Mouse (Mus musculus) kidney, adult 2 months (tissue): ENCODE data around the gene Col27a1. TPM values are rescaled to one million over a fixed set of nuclear protein-coding genes. Genes with fewer than 3 reads are reported as not detected.

Experiments used
- DNase-seq: peaks from one replicate; pipeline ENCODE4 v3.0.0; 2021
- H3K27ac ChIP-seq: fragments of 200-500 bp; 2 replicates; pipeline ENCODE4 v1.5.1; 2012; ENCODE audit warnings: low read depth, low read length, control low read depth, inconsistent platforms; ENCODE audit not compliant: insufficient read depth
- H3K27me3 ChIP-seq: fragments of 200-500 bp; replicated peaks from 2 replicates; pipeline ENCODE4 v1.6.1; 2012; ENCODE audit warnings: mild to moderate bottlenecking, moderate library complexity, low read length, inconsistent platforms; ENCODE audit not compliant: control insufficient read depth, insufficient read depth
- H3K36me3 ChIP-seq: fragments of 200-500 bp; 2 replicates; pipeline ENCODE4 v1.6.1; 2012; ENCODE audit warnings: mild to moderate bottlenecking, moderate library complexity, low read length, inconsistent platforms; ENCODE audit not compliant: control insufficient read depth, insufficient read depth
- H3K4me1 ChIP-seq: fragments of 200-500 bp; 2 replicates; pipeline ENCODE4 v1.6.1; 2011; ENCODE audit warnings: low read length; ENCODE audit not compliant: control insufficient read depth, insufficient read depth
- H3K4me3 ChIP-seq: fragments of 200-500 bp; 2 replicates; pipeline ENCODE4 v1.5.1; 2011; ENCODE audit warnings: mild to moderate bottlenecking, low read depth, low read length, control low read depth; ENCODE audit not compliant: insufficient read depth
- CTCF ChIP-seq: fragments of 200-500 bp; conservative IDR thresholded peaks from 2 replicates; pipeline ENCODE4 v1.5.1; 2011; ENCODE audit warnings: low read depth, mild to moderate bottlenecking, control low read depth, low read length, moderate library complexity, mixed read lengths; ENCODE audit not compliant: insufficient read depth, insufficient read length
- POLR2A ChIP-seq: fragments of 200-500 bp; IDR thresholded peaks from one replicate; pipeline ENCODE4 v1.6.1; 2011; ENCODE audit warnings: low read depth, low read length, control low read depth
- WGBS: fragments of 180-500 bp; shearing (Covaris S2); methylation state at CpG from one replicate; pipeline ENCODE4 v1.1.7; 2018; 5-methylcytosine and 5-hydroxymethylcytosine counted together
- polyA plus RNA-seq: library from polyadenylated mRNA; depleted of rRNA; stranded (reverse); fragments of >200 nt; gene quantifications from 2 replicates; pipeline ENCODE4 v1.2.3, GENCODE M21; 2012

Gene Col27a1
- polyA plus RNA-seq, 1 experiment: 23.1 TPM

DNA sequence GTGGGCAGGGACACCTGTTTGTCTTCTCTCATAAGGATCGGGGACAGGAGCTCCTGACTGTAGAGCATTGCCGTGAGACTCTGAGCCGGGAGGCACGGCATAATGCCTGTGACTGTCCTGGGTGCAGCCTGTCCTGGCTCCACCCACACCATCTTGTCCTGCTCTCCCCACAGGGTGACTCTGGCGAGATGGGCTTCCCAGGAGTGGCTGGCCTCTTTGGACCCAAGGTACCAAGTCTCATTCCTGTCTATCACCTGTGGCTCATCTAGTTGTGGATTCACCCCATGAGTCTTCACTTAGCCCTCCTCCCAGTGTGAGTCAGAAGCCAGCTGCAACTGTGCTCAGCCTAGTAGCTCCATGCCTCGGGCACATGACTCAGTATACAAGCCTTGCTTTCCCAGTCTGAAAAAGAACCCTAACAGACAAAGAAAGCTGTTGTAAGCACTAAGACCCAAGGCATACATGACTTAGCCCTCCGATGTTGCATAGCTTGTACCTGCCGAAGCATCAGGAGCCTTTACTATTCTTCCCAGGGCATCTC lies 109.5 kb downstream of the Col27a1 start:
- no peaks in the 10 kb centered on the region for H3K36me3 ChIP-seq
- H3K27ac ChIP-seq: no peak overlapping the region
- 82% methylated on average over 8 of the region's 8 CpGs for WGBS
- H3K4me1 ChIP-seq: no peaks in the 10 kb centered on the region
- no peaks in the 10 kb centered on the region for H3K27me3 ChIP-seq
- TF ChIP-seq CTCF: no peak
- no peak for TF ChIP-seq POLR2A
- no peak overlapping the region for H3K4me3 ChIP-seq
- DNase-seq: no peak

DNA sequence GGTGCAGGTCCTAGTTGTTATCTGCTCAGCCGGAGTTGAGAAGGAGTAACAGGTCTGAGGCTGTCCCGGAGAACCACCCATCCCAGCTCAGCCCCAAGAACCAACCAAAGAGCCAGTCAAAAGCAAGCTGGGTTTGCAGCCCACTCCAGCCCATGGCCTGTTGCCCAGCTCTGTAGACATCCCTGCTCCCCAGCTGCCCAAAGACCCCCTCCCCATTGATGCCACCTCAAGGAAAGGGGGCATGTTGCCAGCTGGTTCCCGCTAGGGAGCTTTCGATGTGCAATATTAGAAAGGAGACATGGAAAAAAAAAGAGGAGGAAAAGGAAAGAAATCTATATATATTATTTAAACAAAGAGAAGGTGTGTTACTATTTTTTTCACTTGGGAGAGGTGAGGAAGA lies 119.6 kb downstream of the Col27a1 start:
- TF ChIP-seq POLR2A: no peak
- no peak for TF ChIP-seq CTCF
- no peak for DNase-seq
- WGBS: 96% methylated on average over 4 of the region's 4 CpGs
- H3K4me3 ChIP-seq: no peak overlapping the region
- no peaks in the 10 kb centered on the region; the same call in 1 of the 2 replicates for H3K27me3 ChIP-seq
- no peaks in the 10 kb centered on the region for H3K36me3 ChIP-seq
- H3K27ac ChIP-seq: no peak overlapping the region
- no peaks in the 10 kb centered on the region for H3K4me1 ChIP-seq

DNA sequence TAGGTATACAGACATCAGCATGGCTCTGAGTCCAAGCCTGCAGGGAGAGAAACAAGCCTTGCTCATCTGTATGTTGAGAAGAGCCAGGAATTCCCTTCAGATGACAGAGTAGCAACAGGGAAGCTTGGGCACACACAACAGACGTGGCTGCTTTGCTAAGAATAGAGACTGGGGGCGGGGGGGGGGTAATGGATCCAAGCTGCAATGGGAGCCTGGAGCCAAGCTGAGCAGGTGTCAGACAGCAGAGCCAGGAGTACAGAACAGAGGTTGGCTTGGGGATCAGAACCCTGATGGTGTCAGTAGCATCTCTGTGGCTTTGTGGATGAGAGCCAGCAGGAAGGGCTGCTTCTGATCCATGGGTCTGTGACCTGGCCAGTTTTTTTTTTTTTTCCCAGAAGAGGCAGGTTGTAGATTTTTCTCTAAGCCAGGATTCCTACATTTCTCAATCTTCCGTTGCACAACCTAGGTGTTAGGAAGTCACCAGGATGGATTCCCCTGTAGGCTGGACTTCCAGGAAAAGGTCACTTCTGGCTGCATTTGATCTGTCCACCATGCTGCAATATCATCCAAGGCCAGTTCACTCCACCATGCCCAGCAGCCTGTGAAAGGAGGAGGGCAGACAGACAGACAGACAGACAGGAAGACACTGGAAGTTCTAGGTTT lies 124.7 kb downstream of the Col27a1 start:
- 59% methylated on average over 3 of the region's 3 CpGs for WGBS
- no peak overlapping the region for H3K4me3 ChIP-seq
- no peak overlapping the region for H3K27ac ChIP-seq
- DNase-seq: no peak
- H3K4me1 ChIP-seq: no peaks in the 10 kb centered on the region
- H3K27me3 ChIP-seq: no peaks in the 10 kb centered on the region; the same call in 1 of the 2 replicates
- no peaks in the 10 kb centered on the region for H3K36me3 ChIP-seq
- TF ChIP-seq CTCF (no peak), POLR2A (no peak)

DNA sequence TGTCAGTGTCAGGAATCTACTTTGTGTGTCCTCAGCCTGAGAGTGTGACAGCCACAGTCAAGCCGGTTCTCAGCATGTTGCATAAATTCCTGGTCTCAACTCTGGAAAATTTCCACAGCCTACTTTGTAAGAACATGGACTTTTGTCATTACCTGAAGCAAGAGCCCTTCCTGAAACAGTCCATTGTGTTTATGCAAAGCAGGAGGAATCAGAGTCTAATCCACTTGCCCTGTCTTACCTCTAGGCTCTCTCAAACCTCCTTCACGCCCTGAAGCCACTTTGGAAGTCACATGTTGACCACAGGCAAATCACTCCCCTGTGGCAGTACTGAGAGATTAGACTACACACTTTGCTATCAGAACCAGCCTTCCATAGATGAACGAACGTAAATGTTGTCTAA lies 128.7 kb downstream of the Col27a1 start:
- Histone ChIP-seq H3K27me3 (no peaks in the 10 kb centered on the region; the same call in 1 of the 2 replicates), H3K4me1 (no peaks in the 10 kb centered on the region), H3K4me3 (no peak overlapping the region), H3K27ac (no peak overlapping the region), H3K36me3 (no peaks in the 10 kb centered on the region)
- WGBS: 59% methylated on average over 4 of the region's 4 CpGs
- no peak for DNase-seq
- no peak for TF ChIP-seq CTCF
- TF ChIP-seq POLR2A: no peak

DNA sequence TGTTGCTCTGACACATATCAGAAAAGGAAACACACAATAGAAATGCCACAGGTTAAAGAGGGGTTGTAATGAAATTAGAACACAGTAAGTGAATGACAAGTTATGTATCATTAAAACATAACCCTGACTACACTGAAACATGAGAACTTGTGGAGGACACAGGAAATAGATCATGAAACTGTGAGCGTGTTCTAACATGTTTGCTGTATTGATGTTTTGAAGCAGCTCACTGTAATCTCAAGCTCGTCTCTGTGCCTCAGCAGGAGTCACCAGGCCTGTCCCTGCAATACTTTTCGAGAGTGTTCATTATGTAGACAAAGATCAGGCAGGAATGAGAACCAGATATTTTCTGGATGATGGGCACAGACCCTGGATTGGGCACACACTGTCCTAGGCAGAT lies 129.8 kb downstream of the Col27a1 start:
- no peaks in the 10 kb centered on the region for H3K36me3 ChIP-seq
- 63% methylated on average over 3 of the region's 3 CpGs for WGBS
- H3K4me3 ChIP-seq: no peak overlapping the region
- no peaks in the 10 kb centered on the region for H3K27me3 ChIP-seq
- no peaks in the 10 kb centered on the region for H3K4me1 ChIP-seq
- H3K27ac ChIP-seq: no peak overlapping the region
- DNase-seq: no peak
- no peak for TF ChIP-seq CTCF
- no peak for TF ChIP-seq POLR2A

DNA sequence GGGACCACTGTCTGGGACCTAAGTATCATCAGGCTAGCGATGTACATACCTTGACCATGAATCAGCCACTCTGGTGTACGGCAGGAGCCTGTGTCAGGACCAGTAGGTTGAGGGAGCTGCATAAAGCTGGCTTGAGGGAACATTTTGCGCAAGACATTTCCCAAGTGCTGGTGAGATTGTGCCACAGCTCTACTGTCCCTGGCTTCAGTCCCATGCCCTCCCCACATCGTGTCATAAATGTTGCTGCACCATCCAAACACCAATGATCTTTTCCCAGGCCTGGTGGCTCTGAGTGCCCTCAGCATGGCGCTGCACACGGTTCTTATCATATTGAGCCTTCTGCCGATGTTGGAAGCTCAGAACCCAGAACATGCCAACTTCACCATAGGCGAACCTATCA lies 130.5 kb downstream of the Col27a1 start, which contains the start of gene Orm1:
Orm1 (plus strand) TSS at position 266 of the 400 bp plus-strand sequence.
- no peak within 1 kb of the TSS for H3K27ac ChIP-seq
- no peaks in the 10 kb centered on the region for H3K4me1 ChIP-seq
- no peak within 1 kb of the TSS for H3K4me3 ChIP-seq
- DNase-seq: no peak
- TF ChIP-seq CTCF (no peak; the same call in 1 of the 2 replicates), POLR2A (no peak)
- WGBS: 86% methylated on average over 8 of the region's 8 CpGs
- H3K36me3 ChIP-seq: no peaks in the 10 kb centered on the region
- no peaks in the 10 kb centered on the region for H3K27me3 ChIP-seq

DNA sequence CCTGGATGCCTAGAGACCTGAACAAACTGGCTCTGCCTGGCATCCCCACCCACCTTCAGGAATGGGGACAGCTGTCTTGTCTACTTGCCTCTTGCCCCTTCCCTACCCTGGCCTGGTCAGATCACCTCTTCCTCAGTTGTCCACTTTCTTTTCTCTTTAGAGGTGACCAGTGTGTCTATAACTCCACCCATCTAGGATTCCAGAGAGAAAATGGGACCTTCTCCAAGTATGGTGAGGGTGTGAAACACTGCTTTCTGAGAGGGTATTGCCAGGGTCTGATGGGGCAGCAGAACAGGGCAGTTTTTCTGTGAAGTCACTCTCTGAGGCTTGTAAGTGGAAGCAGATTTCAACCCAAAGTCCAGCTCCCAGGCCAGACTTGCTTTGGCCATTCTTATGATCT lies 131.5 kb downstream of the Col27a1 start:
- H3K27me3 ChIP-seq: no peaks in the 10 kb centered on the region
- H3K4me3 ChIP-seq: no peak overlapping the region
- no peak for DNase-seq
- no peaks in the 10 kb centered on the region for H3K4me1 ChIP-seq
- no peak overlapping the region for H3K27ac ChIP-seq
- no peaks in the 10 kb centered on the region for H3K36me3 ChIP-seq
- TF ChIP-seq POLR2A (no peak), CTCF (no peak)
